Mouse (Mus musculus) spleen, postnatal 0 days (tissue): Measurements from ENCODE around the gene Zfp462. TPM values are rescaled to one million over a fixed set of nuclear protein-coding genes. Genes with fewer than 3 reads are reported as not detected.

Source experiments
- polyA plus RNA-seq: library from polyadenylated mRNA; unstranded; fragments of >200 nt; fragmentation: Nextera tagmentation; extraction: Ambion mirVana; gene quantifications from 2 replicates; pipeline ENCODE4 v1.2.1, GENCODE M21; 2015

The Zfp462 gene
- 0.67 and 0.84 TPM in 2 replicates for polyA plus RNA-seq

DNA sequence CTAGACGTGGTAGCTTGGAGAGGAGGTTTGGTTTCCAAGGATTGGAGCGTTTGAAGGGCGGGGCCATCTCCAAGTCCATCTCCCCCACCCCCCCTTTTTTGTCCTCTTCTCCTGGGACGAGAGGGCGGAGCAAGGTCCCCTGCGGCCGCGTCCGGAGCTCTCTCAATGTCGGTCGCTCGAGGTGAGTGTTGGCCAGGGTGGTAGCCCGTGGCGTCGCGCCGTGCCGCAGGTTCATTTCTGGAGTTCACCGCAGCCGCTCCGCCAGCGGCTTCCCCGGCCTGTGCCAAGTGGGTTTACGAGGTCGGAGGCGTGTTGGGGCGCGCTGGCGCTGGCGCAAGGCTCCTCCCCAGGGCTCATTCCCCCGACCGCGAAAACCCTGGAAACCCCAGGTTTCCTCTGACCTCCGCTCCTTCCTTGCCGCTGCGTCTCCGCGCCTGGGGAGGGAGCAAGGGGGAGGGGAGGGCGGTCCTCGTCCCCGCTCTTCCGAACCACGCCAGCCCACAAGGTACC, at the start of gene Zfp462:
Gene Zfp462, plus strand, starts transcription at position 128 of the 510 bp plus-strand sequence.

